Mouse (Mus musculus): ENCODE data around the gene Clec11a.
A peak's percentile ranks its signal among the peaks of the same experiment; 100 is the strongest.

The Clec11a gene

GRCm38 (mm10) chr7:44306516-44307240 lies at the start of gene Clec11a:
TSS of gene Clec11a (minus strand) at chr7:44306902.
- no peak for DNase-seq (ENCODE audit: low spot score)

DNA sequence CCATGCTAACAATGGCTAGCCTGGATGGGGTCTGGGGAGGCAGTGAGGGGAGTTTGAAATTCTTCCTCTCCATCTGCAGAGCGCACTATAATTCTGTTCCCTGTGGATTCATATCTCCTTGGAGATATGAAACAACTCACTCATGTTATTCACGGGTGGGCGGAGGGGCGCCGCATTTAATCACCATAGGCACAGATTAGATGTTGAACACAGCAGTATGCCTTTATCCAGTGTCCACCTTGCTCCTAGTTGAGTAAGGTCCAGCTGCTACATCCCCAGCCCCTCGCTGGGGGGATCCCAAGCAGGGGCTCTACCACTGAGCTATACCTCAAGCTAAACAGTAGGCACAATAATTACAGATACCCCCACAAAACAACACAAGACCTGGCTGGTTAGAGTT lies 48.7 kb upstream of the Clec11a start:
- DNase-seq (ENCODE audit: low spot score), result no peak

GRCm38 (mm10) chr7:44353601-44354340 lies 47.1 kb upstream of the Clec11a start:
- no peak for DNase-seq (ENCODE audit: low spot score)

DNA sequence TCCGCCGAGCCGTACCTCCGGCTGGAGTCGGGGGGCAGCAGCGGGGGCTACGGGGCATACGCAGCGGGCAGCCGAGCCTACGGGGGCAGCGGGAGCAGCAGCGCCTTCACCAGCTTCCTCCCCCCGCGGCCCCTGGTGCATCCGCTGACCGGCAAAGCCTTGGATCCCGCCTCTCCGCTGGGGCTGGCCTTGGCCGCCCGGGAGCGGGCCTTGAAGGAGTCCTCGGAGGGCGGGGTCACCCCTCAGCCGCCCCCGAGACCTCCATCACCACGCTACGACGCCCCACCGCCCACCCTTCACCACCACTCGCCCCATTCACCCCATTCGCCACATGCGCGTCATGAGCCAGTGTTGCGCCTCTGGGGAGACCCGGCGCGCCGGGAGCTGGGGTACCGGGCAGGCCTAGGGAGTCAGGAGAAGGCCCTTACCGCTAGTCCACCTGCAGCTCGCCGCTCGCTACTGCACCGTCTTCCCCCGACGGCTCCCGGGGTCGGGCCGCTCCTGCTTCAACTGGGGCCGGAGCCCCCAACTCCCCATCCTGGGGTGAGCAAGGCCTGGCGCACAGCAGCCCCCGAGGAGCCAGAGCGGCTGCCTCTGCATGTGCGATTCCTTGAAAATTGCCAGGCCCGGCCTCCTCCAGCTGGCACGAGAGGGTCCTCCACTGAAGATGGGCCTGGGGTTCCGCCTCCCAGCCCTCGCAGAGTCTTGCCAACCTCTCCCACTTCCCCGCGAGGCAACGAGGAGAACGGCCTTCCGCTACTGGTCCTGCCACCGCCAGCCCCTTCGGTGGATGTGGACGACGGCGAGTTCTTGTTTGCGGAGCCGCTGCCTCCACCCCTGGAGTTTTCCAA lies 46.3 kb upstream of the Clec11a start:
- no peak for DNase-seq (ENCODE audit: low spot score)

DNA sequence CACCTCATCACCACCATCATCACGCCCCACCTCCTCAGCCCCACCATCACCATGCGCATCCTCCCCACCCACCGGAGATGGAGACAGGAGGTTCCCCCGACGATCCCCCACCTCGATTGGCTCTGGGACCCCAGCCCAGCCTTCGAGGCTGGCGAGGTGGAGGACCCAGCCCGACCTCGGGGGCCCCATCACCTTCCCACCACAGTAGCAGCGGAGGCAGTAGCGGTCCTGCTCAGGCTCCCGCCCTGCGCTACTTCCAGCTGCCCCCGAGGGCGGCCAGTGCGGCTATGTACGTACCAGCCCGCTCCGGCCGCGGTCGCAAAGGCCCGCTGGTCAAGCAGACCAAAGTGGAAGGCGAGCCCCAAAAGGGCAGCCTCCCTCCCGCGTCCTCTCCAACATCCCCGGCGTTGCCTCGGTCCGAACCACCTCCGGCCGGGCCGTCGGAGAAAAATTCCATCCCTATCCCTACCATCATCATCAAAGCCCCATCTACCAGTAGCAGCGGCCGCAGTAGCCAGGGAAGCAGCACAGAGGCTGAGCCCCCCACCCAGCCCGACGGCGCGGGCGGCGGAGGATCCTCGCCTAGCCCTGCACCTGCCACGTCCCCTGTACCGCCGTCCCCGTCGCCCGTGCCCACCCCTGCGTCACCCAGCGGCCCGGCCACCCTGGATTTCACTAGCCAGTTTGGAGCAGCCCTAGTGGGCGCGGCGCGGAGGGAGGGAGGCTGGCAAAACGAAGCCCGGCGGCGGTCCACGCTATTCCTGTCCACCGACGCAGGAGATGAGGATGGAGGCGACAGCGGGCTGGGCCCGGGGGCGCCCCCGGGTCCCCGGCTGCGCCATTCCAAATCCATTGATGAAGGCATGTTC lies 45.4 kb upstream of the Clec11a start:
- DNase-seq (ENCODE audit: low spot score), result no peak

DNA sequence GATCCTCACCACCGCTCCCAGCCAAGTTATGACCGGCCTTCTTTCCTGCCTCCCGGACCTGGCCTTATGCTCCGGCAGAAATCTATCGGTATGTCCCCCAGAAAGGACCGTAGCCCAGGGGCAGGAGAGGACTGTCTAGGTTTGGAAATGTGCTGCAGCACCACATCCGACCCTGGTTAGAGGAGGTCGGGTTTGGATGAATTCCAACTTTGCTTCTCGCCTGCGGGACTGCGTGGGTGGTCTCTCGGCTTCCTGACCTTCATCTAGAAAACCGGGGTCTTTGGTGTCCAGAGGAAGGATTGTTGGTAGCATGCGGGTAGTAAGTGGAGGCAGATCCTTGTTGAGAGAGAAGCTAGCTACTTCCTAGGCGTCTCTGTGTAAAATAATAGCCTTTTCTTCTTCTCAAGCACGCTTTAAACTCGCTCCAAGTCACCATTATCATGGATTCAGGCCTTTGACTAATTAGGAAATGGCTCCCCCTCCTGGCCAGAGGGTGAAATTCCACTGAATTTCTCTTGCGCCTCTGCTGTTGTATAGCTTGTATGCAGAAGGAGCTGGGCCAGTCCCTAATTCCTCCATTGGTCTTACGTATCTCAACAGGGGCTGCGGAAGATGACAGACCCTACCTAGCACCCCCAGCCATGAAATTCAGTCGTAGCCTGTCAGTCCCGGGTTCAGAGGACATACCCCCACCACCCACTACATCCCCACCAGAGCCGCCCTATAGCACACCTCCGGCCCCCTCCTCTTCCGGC lies 44.4 kb upstream of the Clec11a start:
- DNase-seq (ENCODE audit: low spot score), result peak; percentile 57

- DNase-seq (ENCODE audit: low spot score), result no peak
Observed at GRCm38 (mm10) chr7:44349043-44349442, 42.3 kb upstream of the Clec11a start.

DNA sequence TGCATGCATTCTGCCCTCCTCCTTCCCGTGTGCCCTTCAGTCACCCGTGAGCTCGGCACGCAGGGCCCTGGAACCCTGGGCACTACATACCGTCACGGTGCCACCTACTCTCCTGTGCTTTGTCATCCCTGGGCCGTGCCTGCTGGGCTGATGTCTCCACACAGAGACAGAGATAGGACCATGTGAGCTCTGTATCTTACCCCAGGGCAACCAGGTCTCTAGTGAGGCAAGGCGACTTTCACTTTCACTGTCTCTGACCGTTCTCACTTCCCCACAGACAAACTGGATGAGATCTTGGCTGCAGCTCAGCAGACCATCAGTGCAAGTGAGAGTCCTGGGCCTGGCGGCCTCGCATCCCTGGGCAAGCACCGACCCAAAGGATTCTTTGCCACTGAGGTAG lies 37.9 kb upstream of the Clec11a start:
- DNase-seq (ENCODE audit: low spot score), result no peak

DNA sequence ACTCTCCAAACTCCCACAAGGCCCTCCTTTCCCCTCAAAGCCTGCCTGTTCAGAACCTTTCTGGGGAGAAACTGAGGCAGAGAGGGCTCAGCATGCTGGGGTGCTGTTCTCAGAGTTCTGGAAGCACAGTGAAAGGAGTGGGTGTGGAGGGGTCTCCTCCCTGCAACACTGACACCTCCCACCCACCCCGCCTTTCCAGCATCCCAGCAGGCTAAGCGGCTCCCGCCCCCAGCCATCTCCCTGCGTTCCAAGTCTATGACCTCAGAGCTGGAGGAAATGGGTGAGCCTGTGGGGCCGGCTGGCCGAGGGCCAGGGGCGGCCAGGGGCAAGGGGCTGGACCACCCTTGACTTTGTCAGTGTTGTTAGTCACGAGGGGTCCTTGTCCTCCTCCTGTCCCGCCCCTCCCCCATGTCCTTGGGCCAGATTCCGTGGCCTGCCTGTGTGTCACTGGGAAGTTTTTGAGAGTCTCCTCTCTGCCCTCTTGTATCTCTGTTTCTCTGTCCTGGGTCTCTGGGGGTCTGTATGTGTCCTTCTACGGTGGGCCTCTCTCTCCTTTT lies 36.8 kb upstream of the Clec11a start:
- no peak for DNase-seq (ENCODE audit: low spot score)

DNA sequence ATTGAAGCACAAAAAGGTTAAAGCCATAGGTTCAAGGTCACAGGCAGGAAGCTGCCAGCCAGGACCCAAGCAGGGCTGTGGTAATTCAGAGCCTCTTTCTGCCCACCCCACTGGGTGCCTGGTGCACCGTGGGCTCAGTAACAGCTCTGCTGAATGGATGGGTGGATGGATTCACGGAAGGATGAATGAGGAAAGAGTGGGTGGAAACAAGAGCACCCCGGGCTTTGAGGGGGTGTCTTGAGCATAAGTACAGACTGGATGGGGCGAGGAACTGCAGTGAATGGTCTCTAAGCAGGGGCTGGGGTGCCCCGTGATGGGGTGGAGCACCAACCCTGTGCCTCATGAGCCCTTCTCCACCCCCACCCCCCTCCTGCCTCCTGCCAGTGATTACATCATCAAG lies 35.0 kb upstream of the Clec11a start:
- DNase-seq (ENCODE audit: low spot score), result no peak

DNA sequence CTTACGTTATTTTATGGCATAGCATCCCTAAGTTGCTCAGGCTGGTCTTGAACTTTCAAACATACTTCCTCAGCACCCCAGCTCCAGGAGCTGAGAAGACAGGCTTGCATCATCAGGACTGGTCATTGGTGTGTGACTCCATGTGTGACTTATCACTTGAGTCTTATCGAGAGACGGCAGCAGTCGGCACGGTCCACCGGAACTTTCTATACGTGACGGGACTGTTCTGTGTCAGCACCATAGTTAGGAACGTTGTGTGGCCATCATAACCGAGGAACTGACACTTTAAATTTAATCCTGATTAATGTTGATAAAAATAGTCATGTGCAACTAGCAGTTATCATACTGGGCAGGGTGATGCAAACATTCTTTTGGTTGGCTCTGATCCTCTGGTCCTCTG lies 34.4 kb upstream of the Clec11a start:
- no peak for DNase-seq (ENCODE audit: low spot score)

DNA sequence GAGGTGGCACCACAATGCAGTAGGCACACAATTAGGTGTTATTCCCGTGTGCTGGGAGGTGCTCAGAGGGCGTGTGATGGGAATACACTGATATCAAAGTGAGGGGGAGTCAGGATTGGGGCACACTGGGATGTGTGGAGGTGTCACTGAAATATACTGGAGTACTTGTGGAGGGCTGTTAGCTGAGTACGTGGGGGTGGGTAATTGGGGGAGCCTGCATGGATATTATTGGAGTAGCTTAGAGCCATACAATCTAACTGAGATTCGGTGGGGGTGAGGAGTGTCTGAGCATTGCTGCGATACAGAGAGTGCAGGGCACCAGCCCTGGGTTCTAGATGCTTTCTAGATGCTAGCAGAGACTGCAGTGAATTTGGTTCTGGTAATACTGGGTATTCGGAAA lies 33.5 kb upstream of the Clec11a start:
- DNase-seq (ENCODE audit: low spot score), result no peak

GRCm38 (mm10) chr7:44337121-44337849 lies 30.6 kb upstream of the Clec11a start:
- no peak for DNase-seq (ENCODE audit: low spot score)

DNA sequence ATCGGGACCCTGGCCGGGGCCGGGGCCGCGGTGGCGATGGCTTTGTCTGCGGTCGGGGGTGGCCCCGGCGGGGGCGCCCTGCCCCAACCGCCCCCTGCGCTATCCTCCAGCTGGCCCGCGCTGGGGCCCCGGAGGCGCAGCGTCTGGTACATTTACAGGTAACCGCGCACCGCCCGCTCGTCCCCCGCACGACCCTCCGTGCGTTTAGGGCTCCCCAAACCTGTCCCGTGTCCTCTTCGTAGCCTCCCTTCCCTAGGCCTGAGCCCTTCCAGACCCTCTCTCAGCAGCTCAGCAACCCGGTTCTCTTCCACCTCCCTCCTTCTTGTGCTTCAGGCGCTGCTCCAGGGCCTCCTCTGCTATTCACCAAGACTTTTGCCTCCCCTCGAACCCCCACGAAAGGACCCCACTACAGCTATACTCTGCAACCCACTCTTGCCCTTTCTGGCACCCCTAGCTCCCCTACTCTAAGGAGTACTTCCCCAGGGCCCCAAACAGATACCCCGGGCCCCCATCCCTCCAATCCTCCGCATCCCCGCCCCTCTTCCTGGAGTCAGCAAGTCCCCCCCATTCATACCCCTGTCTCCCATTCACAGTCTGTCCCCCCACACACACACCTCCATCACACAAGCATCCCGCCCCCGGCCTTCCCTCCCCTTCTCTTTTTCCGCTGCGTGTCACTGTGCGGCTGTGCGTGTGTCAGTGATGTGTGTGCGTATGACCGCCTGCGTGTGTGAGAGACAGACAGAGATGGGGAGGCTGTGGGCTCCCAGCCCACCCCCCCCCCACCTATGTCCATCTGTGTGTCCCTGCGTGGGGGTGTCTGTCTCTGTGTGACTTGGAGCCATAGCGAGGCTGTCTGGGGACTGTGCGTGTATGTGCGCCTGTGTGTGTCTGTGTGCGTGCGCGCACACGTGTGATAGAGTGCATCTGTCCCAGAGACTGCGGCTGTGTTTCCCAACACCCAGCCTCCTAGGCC lies 29.6 kb upstream of the Clec11a start:
- no peak for DNase-seq (ENCODE audit: low spot score)

DNA sequence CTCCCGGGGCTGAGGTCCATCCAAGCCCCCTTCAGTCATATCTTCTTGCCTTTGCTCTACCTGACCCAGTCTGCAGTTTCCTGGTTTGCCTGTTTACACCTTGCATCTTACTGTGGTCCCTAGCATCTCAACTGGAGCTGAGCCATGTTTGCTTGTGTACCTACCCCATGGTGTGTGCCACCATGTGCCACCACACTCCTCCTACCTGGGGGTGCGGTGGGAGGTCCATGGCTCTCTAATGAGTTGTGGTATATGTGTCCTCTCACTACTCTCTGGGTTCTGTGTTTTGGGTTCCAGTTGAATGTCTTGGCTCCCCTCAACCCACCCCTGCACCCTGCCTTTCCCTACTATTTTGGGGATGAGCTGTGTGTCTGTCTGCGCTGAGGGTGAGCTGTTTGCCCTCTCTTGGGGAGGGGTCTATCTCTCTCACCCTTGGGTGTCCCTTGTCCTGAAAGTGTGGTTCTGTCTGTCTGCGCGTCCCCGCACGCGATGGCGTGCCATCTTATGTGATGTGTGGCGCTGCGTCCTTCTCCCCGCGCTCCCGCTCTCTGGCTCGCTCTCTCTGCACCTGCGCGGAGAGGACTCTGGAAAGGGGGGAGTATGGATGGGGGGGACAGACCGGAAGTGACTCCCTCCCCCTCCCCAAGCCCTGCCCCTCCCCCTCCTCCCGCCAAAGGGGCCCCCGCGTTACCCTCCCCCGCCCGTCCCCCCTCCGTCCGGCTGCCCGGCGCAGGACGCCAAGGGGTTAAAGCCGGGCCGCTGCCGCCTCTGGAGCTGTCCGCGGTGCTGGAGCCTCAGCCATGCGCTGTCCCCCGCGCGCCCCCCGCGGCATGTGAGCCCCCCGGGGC lies 28.6 kb upstream of the Clec11a start:
- no peak for DNase-seq (ENCODE audit: low spot score)

GRCm38 (mm10) chr7:44334139-44334538 lies 27.4 kb upstream of the Clec11a start:
- no peak for DNase-seq (ENCODE audit: low spot score)

DNA sequence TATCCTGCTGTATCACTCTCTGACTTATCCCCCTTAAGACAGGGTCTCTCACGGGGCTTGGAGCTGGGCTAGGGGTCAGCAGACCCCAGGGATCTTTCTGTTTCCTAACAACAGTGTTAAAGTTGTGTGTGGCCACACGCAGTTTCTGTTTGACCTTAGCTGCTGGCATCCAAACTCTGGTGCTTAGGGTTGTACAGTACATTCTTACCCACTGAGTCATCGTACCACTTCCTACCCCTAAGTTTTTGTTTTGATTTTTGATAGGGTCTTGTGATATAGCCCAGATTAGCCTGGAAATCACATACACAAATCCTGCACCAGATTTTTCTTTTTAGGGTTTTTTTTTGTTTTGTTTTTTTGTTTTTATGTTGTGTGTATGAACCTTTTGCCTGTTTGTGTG lies 25.6 kb upstream of the Clec11a start:
- DNase-seq (ENCODE audit: low spot score), result no peak

DNA sequence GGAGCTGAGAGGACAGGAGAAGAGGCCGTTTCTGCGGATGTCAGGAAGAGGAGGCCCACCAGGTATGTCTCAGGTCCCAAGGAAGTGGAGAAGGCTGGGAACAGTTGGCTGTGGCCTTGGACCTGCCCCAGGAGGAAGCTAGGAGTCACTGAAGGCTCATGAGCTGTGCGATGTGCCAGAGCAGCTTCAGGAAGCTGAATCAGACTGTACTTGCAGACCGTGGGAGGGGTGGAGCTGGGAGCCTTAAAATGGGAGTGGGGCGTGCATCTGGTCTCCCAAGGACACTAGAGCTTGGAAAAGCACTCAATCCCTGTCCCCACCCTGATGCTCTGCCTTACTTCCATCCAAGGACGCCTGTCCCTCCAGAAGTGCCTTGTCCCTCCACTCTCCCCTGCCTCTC lies 19.9 kb upstream of the Clec11a start:
- no peak for DNase-seq (ENCODE audit: low spot score)
